In the genomic region with DNA sequence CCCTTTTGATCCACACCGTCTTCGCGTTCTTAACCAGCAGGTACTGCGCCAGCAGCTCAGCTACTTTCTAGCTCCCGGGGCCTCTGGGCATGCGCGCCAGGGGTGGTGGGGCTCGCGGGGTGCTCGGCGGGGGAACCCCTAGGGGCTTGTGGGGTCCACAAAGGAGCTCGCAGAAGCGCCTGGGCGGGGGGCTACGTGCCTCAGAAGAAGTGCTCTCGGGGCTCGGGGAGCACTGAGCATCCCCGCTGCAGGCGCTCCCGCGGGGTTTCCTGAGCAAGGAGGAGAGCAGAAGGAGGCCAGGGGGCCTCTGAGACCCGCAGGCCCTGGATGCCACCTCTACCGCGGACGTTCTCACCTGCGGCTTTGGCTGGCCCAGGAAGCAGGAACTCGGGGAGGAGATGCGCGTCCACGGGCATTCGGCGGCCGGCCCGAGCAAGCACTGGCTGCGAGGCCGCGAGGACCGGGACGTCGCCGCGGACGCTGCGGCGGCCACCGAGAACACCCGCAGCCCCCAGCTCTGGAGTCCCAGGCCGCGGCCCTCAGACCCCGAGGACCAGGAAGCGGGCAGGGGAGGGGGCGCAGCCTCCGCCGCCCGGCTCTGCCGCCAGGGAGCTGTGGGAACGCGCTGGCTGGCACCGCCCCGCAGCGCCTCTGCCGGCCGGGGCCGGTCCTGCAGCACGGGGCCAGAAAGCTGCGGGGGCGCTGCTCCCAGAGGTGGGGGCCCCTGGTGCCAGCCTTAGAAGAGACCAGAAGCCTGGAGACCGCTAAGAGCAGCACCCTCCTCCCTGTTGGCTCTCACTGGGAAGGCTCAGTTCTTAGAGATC, we compare ENCODE assay signal across 10 mouse cellular contexts. TPM values are rescaled to one million over a fixed set of nuclear protein-coding genes. Genes with fewer than 3 reads are reported as not detected.
DNase-seq lines count a peak whose midpoint lies in the region; ATAC-seq and TF ChIP-seq lines count a peak whose summit lies in the region.
"Had no signal": no experiment of that assay in that cellular context is flagged by ENCODE, and none has a peak within 500 bp of the region (broad histone marks: within the 10 kb centered on the region; RNA-seq: fewer than 3 reads in every experiment).

No protein-coding gene starts in this region.

- peak overlapping the region; percentile 76 for H3K4me2 ChIP-seq in intestine, embryonic 15.5 days (replicated peaks)
- H3K4me2 ChIP-seq in limb, embryonic 11.5 days (ENCODE audit: low read depth, severe bottlenecking): peak overlapping the region; percentile 71
- H3K4me2 ChIP-seq in midbrain, embryonic 15.5 days: peak overlapping the region; percentile 58

- peak; percentile 62 for TF ChIP-seq CTCF in gastrocnemius, adult 2 months (IDR thresholded peaks at IDR 0.05)

- peak overlapping the region; percentile 72 for H3K4me3 ChIP-seq in gastrocnemius, adult 2 months
- peak overlapping the region; percentile 53 for H3K4me3 ChIP-seq in intestine, embryonic 15.5 days (replicated peaks)
- peak overlapping the region; percentile 49 for H3K4me3 ChIP-seq in limb, embryonic 11.5 days (ENCODE audit: low read depth, low read length)
- H3K4me3 ChIP-seq in midbrain, embryonic 15.5 days: peak overlapping the region; percentile 53

- H3K27ac ChIP-seq in gastrocnemius, adult 2 months: no peak overlapping the region
- no peak overlapping the region for H3K27ac ChIP-seq in intestine, embryonic 15.5 days
- H3K27ac ChIP-seq in limb, embryonic 11.5 days (replicated peaks; ENCODE audit: low read depth, low read length): no peak overlapping the region
- peak overlapping the region; percentile 57 for H3K27ac ChIP-seq in midbrain, embryonic 15.5 days
- H3K27ac ChIP-seq: macrophage had no signal

- peak; percentile 54 for DNase-seq in gastrocnemius, adult 2 months
- no peak for DNase-seq in gastrocnemius, adult 18-20 months (ENCODE audit: low spot score)
- DNase-seq in cerebellum, adult 9-10 months: peak; percentile 61
- peak; percentile 68 for DNase-seq in limb, embryonic 11.5 days (ENCODE audit: low spot score)
- peak; percentile 53 for DNase-seq in testis, postnatal 14 days (ENCODE audit: low spot score)

- peak overlapping the region; percentile 44 for H3K9ac ChIP-seq in intestine, embryonic 15.5 days
- H3K9ac ChIP-seq in limb, embryonic 11.5 days (ENCODE audit: low read length): peak overlapping the region; percentile 72
- peak overlapping the region; percentile 63 for H3K9ac ChIP-seq in midbrain, embryonic 15.5 days

- no peaks in the 10 kb centered on the region for H3K36me3 ChIP-seq in intestine, embryonic 15.5 days
- no peaks in the 10 kb centered on the region for H3K36me3 ChIP-seq in limb, embryonic 11.5 days (ENCODE audit: control insufficient read depth, insufficient read depth, low read length)
- no peaks in the 10 kb centered on the region for H3K36me3 ChIP-seq in midbrain, embryonic 15.5 days (replicated peaks)

- intact Hi-C loops in gastrocnemius, adult 2 months (cut with DNase I): no loop called here

- H3K4me1 ChIP-seq in intestine, embryonic 15.5 days (replicated peaks): no peaks in the 10 kb centered on the region
- no peaks in the 10 kb centered on the region for H3K4me1 ChIP-seq in limb, embryonic 11.5 days (ENCODE audit: control insufficient read depth, insufficient read depth, low read length)
- H3K4me1 ChIP-seq in midbrain, embryonic 15.5 days: no peaks in the 10 kb centered on the region

- no peaks in the 10 kb centered on the region for H3K9me3 ChIP-seq in intestine, embryonic 15.5 days
- H3K9me3 ChIP-seq in limb, embryonic 11.5 days (ENCODE audit: control insufficient read depth, low read length): no peaks in the 10 kb centered on the region
- no peaks in the 10 kb centered on the region for H3K9me3 ChIP-seq in midbrain, embryonic 15.5 days

- ATAC-seq in frontal cortex, adult (ENCODE audit: low TSS enrichment): peak; percentile 94
- peak; percentile 78 for ATAC-seq in intestine, embryonic 15.5 days
- ATAC-seq in limb, embryonic 11.5 days (ENCODE audit: insufficient number of reproducible peaks, low FRiP score, low TSS enrichment, low read depth): peak; percentile 57; the same call in 1 of the 2 replicates
- peak; percentile 92 for ATAC-seq in midbrain, embryonic 15.5 days (replicated peaks)

- H3K27me3 ChIP-seq in intestine, embryonic 15.5 days (replicated peaks): peaks cover 9% of the 10 kb centered on the region
- H3K27me3 ChIP-seq in limb, embryonic 11.5 days (ENCODE audit: control insufficient read depth, insufficient read depth, low read length): peaks cover 16% of the 10 kb centered on the region
- H3K27me3 ChIP-seq in midbrain, embryonic 15.5 days (replicated peaks): no peaks in the 10 kb centered on the region; the same call in 1 of the 2 replicates
- H3K27me3 ChIP-seq: CH12.LX had no signal

- 24% methylated on average over 63 of the region's 68 CpGs for WGBS in intestine, embryonic 15.5 days
- WGBS in limb, embryonic 11.5 days: 24% methylated on average over 40 of the region's 68 CpGs
- 28% methylated on average over 63 of the region's 68 CpGs for WGBS in midbrain, embryonic 15.5 days

RNA-seq across cellular contexts. Expression of a gene that starts 5.6 kb away (rescaled TPM):
- not detected for total RNA-seq in gastrocnemius, adult 2 months (2021)
- not detected for total RNA-seq in gastrocnemius, adult 18-20 months (2021)
- not detected in 2 replicates for polyA plus RNA-seq in intestine, embryonic 15.5 days (2015; fragmentation: Nextera tagmentation; extraction: Ambion mirVana)
- not detected in 2 replicates for polyA plus RNA-seq in limb, embryonic 11.5 days (2014; fragmentation: Nextera tagmentation; extraction: Ambion mirVana)
- not detected in 2 replicates for polyA plus RNA-seq in midbrain, embryonic 15.5 days (2015; fragmentation: Nextera tagmentation; extraction: Ambion mirVana)
- total RNA-seq: CH12.LX had no signal
- polyA plus RNA-seq: macrophage had no signal

RNA-seq across cellular contexts. Expression of a gene that starts 25.1 kb away (rescaled TPM):
- total RNA-seq in gastrocnemius, adult 2 months (2021): not detected
- not detected for total RNA-seq in gastrocnemius, adult 18-20 months (2021)
- polyA plus RNA-seq in intestine, embryonic 15.5 days (2015; fragmentation: Nextera tagmentation; extraction: Ambion mirVana): not detected in 2 replicates
- polyA plus RNA-seq in limb, embryonic 11.5 days (2014; fragmentation: Nextera tagmentation; extraction: Ambion mirVana): not detected in 2 replicates
- not detected in 2 replicates for polyA plus RNA-seq in midbrain, embryonic 15.5 days (2015; fragmentation: Nextera tagmentation; extraction: Ambion mirVana)
- total RNA-seq: CH12.LX had no signal
- polyA plus RNA-seq: macrophage had no signal

RNA-seq across cellular contexts. Expression of a gene that starts 25.3 kb away (rescaled TPM):
- total RNA-seq in gastrocnemius, adult 2 months (2021): not detected
- total RNA-seq in gastrocnemius, adult 18-20 months (2021): not detected
- 0.72 and 0.96 TPM in 2 replicates for polyA plus RNA-seq in intestine, embryonic 15.5 days (2015; fragmentation: Nextera tagmentation; extraction: Ambion mirVana)
- 0.60 TPM in 1 of 2 replicates, not detected in the other for polyA plus RNA-seq in limb, embryonic 11.5 days (2014; fragmentation: Nextera tagmentation; extraction: Ambion mirVana)
- 1.8 and 2.5 TPM in 2 replicates for polyA plus RNA-seq in midbrain, embryonic 15.5 days (2015; fragmentation: Nextera tagmentation; extraction: Ambion mirVana)
- total RNA-seq: CH12.LX had no signal
- polyA plus RNA-seq: macrophage had no signal
